Mouse (Mus musculus): ENCODE measurements around the gene Wt1. TPM values are rescaled to one million over a fixed set of nuclear protein-coding genes. Genes with fewer than 3 reads are reported as not detected.
A peak's percentile ranks its signal among the peaks of the same experiment; 100 is the strongest.

Gene Wt1
- 8.1 and 10.0 TPM in 2 replicates for polyA plus RNA-seq (2015; fragmentation: Nextera tagmentation; extraction: Ambion mirVana)

GRCm38 (mm10) chr2:105126279-105126678 is at the start of gene Wt1:
Wt1 (plus strand) TSS chr2:105126529.
- 0% methylated on average over 25 of the region's 25 CpGs for WGBS
- H3K4me2 ChIP-seq (ENCODE audit: low read depth, low read length) = peak within 1 kb of the TSS; percentile 60
- peak within 1 kb of the TSS; percentile 48 for H3K4me3 ChIP-seq (ENCODE audit: low read length)
- peaks cover 23% of the 10 kb centered on the region for H3K4me1 ChIP-seq (ENCODE audit: control insufficient read depth, insufficient read depth, low read length)
- peak within 1 kb of the TSS; percentile 6; the same call in 1 of the 2 replicates for H3K27ac ChIP-seq (ENCODE audit: low read length)
- H3K9me3 ChIP-seq (ENCODE audit: control insufficient read depth, low read length) = no peaks in the 10 kb centered on the region
- H3K36me3 ChIP-seq (ENCODE audit: control insufficient read depth, insufficient read depth, low read length) = no peaks in the 10 kb centered on the region
- peak within 1 kb of the TSS; percentile 48 for H3K9ac ChIP-seq (ENCODE audit: low read depth, low read length)
- peak; percentile 77 for ATAC-seq
- peaks cover 86% of the 10 kb centered on the region for H3K27me3 ChIP-seq (replicated peaks; ENCODE audit: control insufficient read depth, insufficient read depth, low read length)

GRCm38 (mm10) chr2:105077151-105077550 is 49.2 kb upstream of the Wt1 start:
- Histone ChIP-seq H3K9me3 (ENCODE audit: control insufficient read depth, low read length) (no peaks in the 10 kb centered on the region), H3K9ac (ENCODE audit: low read depth, low read length) (no peak overlapping the region), H3K27me3 (replicated peaks; ENCODE audit: control insufficient read depth, insufficient read depth, low read length) (no peaks in the 10 kb centered on the region), H3K4me2 (ENCODE audit: low read depth, low read length) (no peak overlapping the region), H3K4me1 (ENCODE audit: control insufficient read depth, insufficient read depth, low read length) (no peaks in the 10 kb centered on the region), H3K36me3 (ENCODE audit: control insufficient read depth, insufficient read depth, low read length) (no peaks in the 10 kb centered on the region), H3K4me3 (ENCODE audit: low read length) (no peak overlapping the region), H3K27ac (ENCODE audit: low read length) (no peak overlapping the region)
- ATAC-seq = no peak
- WGBS = 86% methylated on average over 7 of the region's 7 CpGs

- Histone ChIP-seq H3K9me3 (ENCODE audit: control insufficient read depth, low read length) (no peaks in the 10 kb centered on the region), H3K9ac (ENCODE audit: low read depth, low read length) (no peak overlapping the region), H3K36me3 (ENCODE audit: control insufficient read depth, insufficient read depth, low read length) (no peaks in the 10 kb centered on the region), H3K4me3 (ENCODE audit: low read length) (no peak overlapping the region), H3K4me2 (ENCODE audit: low read depth, low read length) (no peak overlapping the region), H3K27ac (ENCODE audit: low read length) (no peak overlapping the region), H3K4me1 (ENCODE audit: control insufficient read depth, insufficient read depth, low read length) (no peaks in the 10 kb centered on the region), H3K27me3 (replicated peaks; ENCODE audit: control insufficient read depth, insufficient read depth, low read length) (no peaks in the 10 kb centered on the region)
- no peak for ATAC-seq
- 29% methylated on average over 9 of the region's 9 CpGs for WGBS
Measured at GRCm38 (mm10) chr2:105082256-105082790, 44.0 kb upstream of the Wt1 start.

- no peaks in the 10 kb centered on the region for H3K27me3 ChIP-seq (replicated peaks; ENCODE audit: control insufficient read depth, insufficient read depth, low read length)
- WGBS = 78% methylated on average over 4 of the region's 4 CpGs
- H3K4me1 ChIP-seq (ENCODE audit: control insufficient read depth, insufficient read depth, low read length) = peaks cover under 1% of the 10 kb centered on the region; the same call in 1 of the 2 replicates
- no peaks in the 10 kb centered on the region for H3K36me3 ChIP-seq (ENCODE audit: control insufficient read depth, insufficient read depth, low read length)
- no peaks in the 10 kb centered on the region for H3K9me3 ChIP-seq (ENCODE audit: control insufficient read depth, low read length)
- no peak overlapping the region for H3K9ac ChIP-seq (ENCODE audit: low read depth, low read length)
- H3K4me3 ChIP-seq (ENCODE audit: low read length) = no peak overlapping the region
- no peak for ATAC-seq
- no peak overlapping the region for H3K4me2 ChIP-seq (ENCODE audit: low read depth, low read length)
- no peak overlapping the region for H3K27ac ChIP-seq (ENCODE audit: low read length)
Measured at GRCm38 (mm10) chr2:105084035-105084434, 42.3 kb upstream of the Wt1 start.

- H3K4me3 ChIP-seq (ENCODE audit: low read length) = no peak overlapping the region
- peaks cover 5% of the 10 kb centered on the region for H3K4me1 ChIP-seq (ENCODE audit: control insufficient read depth, insufficient read depth, low read length)
- 81% methylated on average over 3 of the region's 3 CpGs for whole genome bisulfite sequencing
- H3K9ac ChIP-seq (ENCODE audit: low read depth, low read length) = no peak overlapping the region
- H3K27ac ChIP-seq (ENCODE audit: low read length) = no peak overlapping the region
- no peak for ATAC-seq
- H3K27me3 ChIP-seq (replicated peaks; ENCODE audit: control insufficient read depth, insufficient read depth, low read length) = no peaks in the 10 kb centered on the region
- no peak overlapping the region for H3K4me2 ChIP-seq (ENCODE audit: low read depth, low read length)
- H3K36me3 ChIP-seq (ENCODE audit: control insufficient read depth, insufficient read depth, low read length) = no peaks in the 10 kb centered on the region
- no peaks in the 10 kb centered on the region for H3K9me3 ChIP-seq (ENCODE audit: control insufficient read depth, low read length)
Measured at GRCm38 (mm10) chr2:105086081-105086480, 40.2 kb upstream of the Wt1 start.

GRCm38 (mm10) chr2:105088005-105088404 is 38.3 kb upstream of the Wt1 start:
- Histone ChIP-seq H3K9me3 (ENCODE audit: control insufficient read depth, low read length) (no peaks in the 10 kb centered on the region), H3K9ac (ENCODE audit: low read depth, low read length) (no peak overlapping the region), H3K4me2 (ENCODE audit: low read depth, low read length) (no peak overlapping the region), H3K27me3 (replicated peaks; ENCODE audit: control insufficient read depth, insufficient read depth, low read length) (no peaks in the 10 kb centered on the region), H3K36me3 (ENCODE audit: control insufficient read depth, insufficient read depth, low read length) (no peaks in the 10 kb centered on the region), H3K4me1 (ENCODE audit: control insufficient read depth, insufficient read depth, low read length) (peaks cover 5% of the 10 kb centered on the region), H3K4me3 (ENCODE audit: low read length) (no peak overlapping the region), H3K27ac (ENCODE audit: low read length) (no peak overlapping the region)
- ATAC-seq = no peak
- 75% methylated on average over 3 of the region's 3 CpGs for WGBS

- WGBS = 51% methylated on average over 4 of the region's 4 CpGs
- H3K36me3 ChIP-seq (ENCODE audit: control insufficient read depth, insufficient read depth, low read length) = no peaks in the 10 kb centered on the region
- no peak overlapping the region for H3K27ac ChIP-seq (ENCODE audit: low read length)
- ATAC-seq = no peak
- H3K27me3 ChIP-seq (replicated peaks; ENCODE audit: control insufficient read depth, insufficient read depth, low read length) = no peaks in the 10 kb centered on the region
- H3K9me3 ChIP-seq (ENCODE audit: control insufficient read depth, low read length) = no peaks in the 10 kb centered on the region
- no peak overlapping the region for H3K4me3 ChIP-seq (ENCODE audit: low read length)
- H3K9ac ChIP-seq (ENCODE audit: low read depth, low read length) = no peak overlapping the region
- no peak overlapping the region for H3K4me2 ChIP-seq (ENCODE audit: low read depth, low read length)
- H3K4me1 ChIP-seq (ENCODE audit: control insufficient read depth, insufficient read depth, low read length) = peaks cover 5% of the 10 kb centered on the region
Measured at GRCm38 (mm10) chr2:105089083-105089482, 37.2 kb upstream of the Wt1 start.

GRCm38 (mm10) chr2:105089581-105090508 is 36.5 kb upstream of the Wt1 start:
- Histone ChIP-seq H3K27me3 (replicated peaks; ENCODE audit: control insufficient read depth, insufficient read depth, low read length) (no peaks in the 10 kb centered on the region), H3K27ac (ENCODE audit: low read length) (no peak overlapping the region), H3K36me3 (ENCODE audit: control insufficient read depth, insufficient read depth, low read length) (no peaks in the 10 kb centered on the region), H3K9ac (ENCODE audit: low read depth, low read length) (no peak overlapping the region), H3K4me1 (ENCODE audit: control insufficient read depth, insufficient read depth, low read length) (peaks cover 5% of the 10 kb centered on the region), H3K4me2 (ENCODE audit: low read depth, low read length) (no peak overlapping the region), H3K4me3 (ENCODE audit: low read length) (no peak overlapping the region), H3K9me3 (ENCODE audit: control insufficient read depth, low read length) (no peaks in the 10 kb centered on the region)
- ATAC-seq = peak; percentile 58
- WGBS = 28% methylated on average over 7 of the region's 7 CpGs

- no peaks in the 10 kb centered on the region for H3K36me3 ChIP-seq (ENCODE audit: control insufficient read depth, insufficient read depth, low read length)
- no peak for ATAC-seq
Measured at GRCm38 (mm10) chr2:105090991-105091390, 35.3 kb upstream of the Wt1 start.

More at GRCm38 (mm10) chr2:105090991-105091390, 35.3 kb upstream of the Wt1 start:
- Histone ChIP-seq H3K27ac (ENCODE audit: low read length) (no peak overlapping the region), H3K9ac (ENCODE audit: low read depth, low read length) (no peak overlapping the region), H3K9me3 (ENCODE audit: control insufficient read depth, low read length) (no peaks in the 10 kb centered on the region), H3K4me2 (ENCODE audit: low read depth, low read length) (no peak overlapping the region), H3K27me3 (replicated peaks; ENCODE audit: control insufficient read depth, insufficient read depth, low read length) (no peaks in the 10 kb centered on the region), H3K4me1 (ENCODE audit: control insufficient read depth, insufficient read depth, low read length) (peaks cover 5% of the 10 kb centered on the region), H3K4me3 (ENCODE audit: low read length) (no peak overlapping the region)
- 77% methylated on average over 5 of the region's 5 CpGs for WGBS

Measured in intestine, embryonic 16.5 days (tissue).